Mouse (Mus musculus): Measurements from ENCODE around the gene Ubiad1. TPM values are rescaled to one million over a fixed set of nuclear protein-coding genes. Genes with fewer than 3 reads are reported as not detected.

The Ubiad1 gene
- polyA plus RNA-seq, 1 experiment, result 22.6 TPM

DNA sequence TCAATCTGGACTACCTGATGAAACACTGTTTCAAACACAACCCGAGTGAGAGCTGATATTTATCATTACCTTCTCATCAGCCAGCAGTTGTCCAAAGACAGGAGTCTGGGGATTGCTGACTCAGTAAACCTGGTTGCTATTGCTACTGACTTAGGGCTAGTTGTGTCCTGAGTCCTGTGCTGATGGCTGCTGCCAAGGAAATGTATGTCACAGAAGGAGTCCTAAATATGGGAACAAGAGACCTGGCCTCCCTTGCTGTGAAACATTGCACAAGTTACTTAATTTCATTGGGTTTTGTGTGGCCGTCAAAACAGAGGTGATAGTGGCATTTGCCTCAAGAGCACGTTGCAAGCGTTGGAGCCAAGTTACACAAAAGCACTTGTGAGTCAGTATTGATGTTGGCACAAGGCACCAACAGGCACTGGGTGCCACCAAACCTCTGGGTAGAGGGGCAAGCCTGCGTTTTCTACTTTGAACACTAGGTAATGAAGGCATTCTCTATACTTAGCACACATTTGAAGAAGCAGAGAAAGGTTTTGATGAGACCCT, 11.0 kb upstream of the Ubiad1 start:
- Histone ChIP-seq H3K36me3 (ENCODE audit: control insufficient read depth, insufficient read depth) (peaks cover 32% of the 10 kb centered on the region), H3K4me2 (ENCODE audit: low read depth) (no peak overlapping the region), H3ac (ENCODE audit: control insufficient read depth, insufficient read length) (no peak overlapping the region), H3K27me3 (ENCODE audit: control insufficient read depth, insufficient read depth, insufficient read length) (no peaks in the 10 kb centered on the region), H3K4me3 (no peak overlapping the region), H3K79me2 (ENCODE audit: control insufficient read depth, insufficient read depth) (no peaks in the 10 kb centered on the region)
- TF ChIP-seq CEBPB (IDR thresholded peaks at IDR 0.05; ENCODE audit: insufficient read depth, poor library complexity, severe bottlenecking) (no peak), REST (IDR thresholded peaks at IDR 0.05; ENCODE audit: insufficient read depth, insufficient read length) (no peak)

DNA sequence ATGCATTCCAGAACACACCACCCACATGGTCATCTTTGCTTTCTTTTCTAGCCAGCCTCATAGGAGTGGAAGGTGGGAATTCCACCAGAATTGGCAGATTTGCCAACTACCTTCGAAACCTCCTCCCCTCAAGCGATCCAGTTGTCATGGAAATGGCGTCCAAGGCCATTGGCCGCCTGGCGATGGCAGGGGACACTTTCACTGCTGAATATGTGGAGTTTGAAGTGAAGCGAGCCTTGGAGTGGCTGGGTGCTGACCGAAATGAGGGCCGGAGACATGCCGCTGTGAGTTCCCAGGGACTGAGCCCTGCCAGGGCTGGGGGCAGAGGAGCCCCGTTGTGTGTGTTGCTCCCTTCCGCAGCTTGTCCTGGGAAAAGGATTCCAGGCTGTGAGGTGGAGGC, 9.1 kb upstream of the Ubiad1 start:
- no peak for TF ChIP-seq SRF (IDR thresholded peaks at IDR 0.05; ENCODE audit: control insufficient read depth, insufficient read length, low read depth)
- no peak for TF ChIP-seq POLR2A (IDR thresholded peaks at IDR 0.05; ENCODE audit: insufficient read length, low read depth)
- TF ChIP-seq E2F4 (IDR thresholded peaks at IDR 0.05; ENCODE audit: insufficient read depth), result no peak
- no peak for TF ChIP-seq MAX (IDR thresholded peaks at IDR 0.05; ENCODE audit: low read depth)
- no peak for TF ChIP-seq CEBPB (IDR thresholded peaks at IDR 0.05; ENCODE audit: insufficient read depth, poor library complexity, severe bottlenecking)
- TF ChIP-seq REST (IDR thresholded peaks at IDR 0.05; ENCODE audit: insufficient read depth, insufficient read length), result no peak
- no peak overlapping the region for H3K4me2 ChIP-seq (ENCODE audit: low read depth)
- no peak overlapping the region for H3ac ChIP-seq (ENCODE audit: control insufficient read depth, insufficient read length)
- no peak overlapping the region for H3K4me3 ChIP-seq
- peaks cover 11% of the 10 kb centered on the region for H3K79me2 ChIP-seq (ENCODE audit: control insufficient read depth, insufficient read depth)
- no peaks in the 10 kb centered on the region for H3K27me3 ChIP-seq (ENCODE audit: control insufficient read depth, insufficient read depth, insufficient read length)
- peaks cover 26% of the 10 kb centered on the region for H3K36me3 ChIP-seq (ENCODE audit: control insufficient read depth, insufficient read depth)

DNA sequence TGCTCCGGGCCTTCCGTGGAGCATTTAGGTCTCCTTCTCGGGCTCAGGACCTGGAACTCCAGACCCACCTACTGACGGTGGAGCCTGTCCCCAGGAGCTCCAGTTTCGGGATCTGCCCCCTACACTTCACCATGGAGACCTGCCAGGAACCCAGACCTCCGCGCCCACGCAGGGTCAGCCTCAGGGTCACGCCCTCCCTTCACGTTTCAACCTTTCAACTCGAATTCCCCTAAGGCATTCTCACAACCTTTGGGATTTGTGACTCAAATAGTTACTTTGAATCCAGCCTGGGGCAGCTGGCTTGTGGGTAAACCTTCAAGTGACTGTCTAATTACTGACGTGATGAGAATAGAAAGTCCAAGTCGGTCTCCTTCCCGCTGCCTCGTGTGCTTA, 4.3 kb upstream of the Ubiad1 start:
- peak in 1 of 3 experiments; percentile 15 for TF ChIP-seq MYOG (IDR thresholded peaks at IDR 0.05; ENCODE audit: control insufficient read depth in 1 of 3, insufficient read depth in 1 of 3, insufficient read length in 2 of 3, low read depth in 2 of 3)
- TF ChIP-seq E2F4 (IDR thresholded peaks at IDR 0.05; ENCODE audit: insufficient read depth), result no peak
- H3K27me3 ChIP-seq (ENCODE audit: control insufficient read depth, insufficient read depth, insufficient read length), result no peaks in the 10 kb centered on the region

DNA sequence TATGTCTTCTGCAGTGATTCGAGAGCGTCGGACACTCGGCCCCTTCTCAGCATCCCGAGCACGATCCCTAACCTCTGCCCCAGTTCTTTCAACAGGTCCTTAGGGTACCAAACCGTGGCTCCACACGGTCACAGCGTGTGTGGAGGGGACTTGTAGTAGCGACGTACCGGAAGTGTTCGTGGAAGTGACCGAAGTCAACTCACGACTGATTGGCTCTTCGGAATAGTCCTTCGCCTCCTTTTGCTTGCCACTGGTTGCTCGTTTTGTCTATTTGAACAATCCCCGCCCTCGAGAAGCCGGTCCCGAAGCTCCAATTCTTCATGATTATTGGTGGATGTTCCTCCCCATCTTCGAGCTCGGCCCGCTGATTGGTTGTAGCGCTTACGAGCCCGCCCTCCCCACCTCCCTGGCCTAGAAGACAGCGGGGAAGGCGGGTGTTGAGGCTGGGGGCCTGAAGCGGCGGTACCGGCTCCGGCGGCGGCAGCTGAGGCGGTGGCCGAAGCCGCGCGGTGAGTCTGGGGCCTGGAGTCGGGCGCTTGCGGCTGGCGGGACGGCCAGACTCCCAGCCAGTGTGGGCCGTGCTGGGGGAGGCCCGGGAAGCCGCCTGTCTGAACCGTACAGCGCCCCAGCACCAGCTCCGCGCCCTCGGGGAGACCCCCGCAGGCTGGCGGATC, 3.7 kb upstream of the Ubiad1 start, which contains the start of gene Mtor:
TSS of gene Mtor (plus strand) at position 433 of the 674 bp plus-strand sequence.
- H3K36me3 ChIP-seq (ENCODE audit: control insufficient read depth, insufficient read depth), result peaks cover 8% of the 10 kb centered on the region
- peak within 1 kb of the TSS; percentile 8 for H3ac ChIP-seq (ENCODE audit: control insufficient read depth, insufficient read length)
- peaks cover 23% of the 10 kb centered on the region for H3K79me2 ChIP-seq (ENCODE audit: control insufficient read depth, insufficient read depth)
- no peaks in the 10 kb centered on the region for H3K27me3 ChIP-seq (ENCODE audit: control insufficient read depth, insufficient read depth, insufficient read length)
- TF ChIP-seq CEBPB (IDR thresholded peaks at IDR 0.05; ENCODE audit: insufficient read depth, poor library complexity, severe bottlenecking), result no peak
- TF ChIP-seq MAX (IDR thresholded peaks at IDR 0.05; ENCODE audit: low read depth), result peak; percentile 13
- TF ChIP-seq USF1 (IDR thresholded peaks at IDR 0.05; ENCODE audit: low read depth), result no peak
- peak; percentile 74 for TF ChIP-seq POLR2A (IDR thresholded peaks at IDR 0.05; ENCODE audit: insufficient read length, low read depth)
- TF ChIP-seq TCF3 (IDR thresholded peaks at IDR 0.05; ENCODE audit: insufficient read length, low read depth), result no peak
- no peak for TF ChIP-seq TCF12 (IDR thresholded peaks at IDR 0.05; ENCODE audit: insufficient read depth, poor library complexity, severe bottlenecking)
- peak; percentile 68 for TF ChIP-seq POLR2AphosphoS2 (IDR thresholded peaks at IDR 0.05; ENCODE audit: insufficient read length, low read depth)
- no peak for TF ChIP-seq E2F4 (IDR thresholded peaks at IDR 0.05; ENCODE audit: insufficient read depth)
- TF ChIP-seq SRF (IDR thresholded peaks at IDR 0.05; ENCODE audit: control insufficient read depth, insufficient read length, low read depth), result no peak
- TF ChIP-seq REST (IDR thresholded peaks at IDR 0.05; ENCODE audit: insufficient read depth, insufficient read length), result no peak
- peak in 1 of 3 experiments; percentile 3 for TF ChIP-seq MYOG (IDR thresholded peaks at IDR 0.05; ENCODE audit: control insufficient read depth in 1 of 3, insufficient read depth in 1 of 3, insufficient read length in 2 of 3, low read depth in 2 of 3)
- no peak for TF ChIP-seq MYOD1 (IDR thresholded peaks at IDR 0.05; ENCODE audit: control insufficient read depth in 1 of 3, insufficient read length in 2 of 3, low read depth in 2 of 3)
- peak within 1 kb of the TSS; percentile 87 for H3K4me2 ChIP-seq (ENCODE audit: low read depth)
- peak within 1 kb of the TSS; percentile 58 for H3K4me3 ChIP-seq

More for the DNA sequence above, 4.3 kb upstream of the Ubiad1 start:
- Histone ChIP-seq H3K36me3 (ENCODE audit: control insufficient read depth, insufficient read depth) (peaks cover 11% of the 10 kb centered on the region), H3K4me3 (peak overlapping the region; percentile 58), H3K79me2 (ENCODE audit: control insufficient read depth, insufficient read depth) (peaks cover 18% of the 10 kb centered on the region), H3ac (ENCODE audit: control insufficient read depth, insufficient read length) (peak overlapping the region; percentile 8), H3K4me2 (ENCODE audit: low read depth) (peak overlapping the region; percentile 87)

DNA sequence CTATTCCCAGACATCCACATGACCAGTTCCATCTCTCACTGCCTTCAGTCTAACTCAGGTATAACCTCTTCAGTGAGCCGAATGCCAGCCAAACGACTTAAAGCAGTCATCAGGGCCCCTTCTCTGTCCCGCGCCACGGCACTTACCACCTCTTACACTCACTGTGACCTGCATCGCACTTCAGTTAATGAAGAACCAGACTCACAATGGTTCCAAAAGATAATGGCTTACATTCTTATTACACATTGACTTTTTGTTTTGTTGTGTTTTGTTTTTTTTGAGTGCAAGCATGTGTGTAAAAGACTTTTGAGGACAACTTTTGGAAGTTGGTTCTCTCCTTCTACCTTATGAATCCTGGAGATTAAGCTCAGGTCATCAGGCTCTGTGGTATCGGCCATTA, 2.0 kb downstream of the Ubiad1 start:
- no peaks in the 10 kb centered on the region for H3K27me3 ChIP-seq (ENCODE audit: control insufficient read depth, insufficient read depth, insufficient read length)
- peaks cover 3% of the 10 kb centered on the region for H3K36me3 ChIP-seq (ENCODE audit: control insufficient read depth, insufficient read depth)
- no peak overlapping the region for H3K4me2 ChIP-seq (ENCODE audit: low read depth)
- H3K4me3 ChIP-seq, result no peak overlapping the region
- no peak overlapping the region for H3ac ChIP-seq (ENCODE audit: control insufficient read depth, insufficient read length)
- no peak for TF ChIP-seq USF1 (IDR thresholded peaks at IDR 0.05; ENCODE audit: low read depth)
- no peak for TF ChIP-seq REST (IDR thresholded peaks at IDR 0.05; ENCODE audit: insufficient read depth, insufficient read length)
- no peak for TF ChIP-seq MYOG (IDR thresholded peaks at IDR 0.05; ENCODE audit: control insufficient read depth in 1 of 3, insufficient read depth in 1 of 3, insufficient read length in 2 of 3, low read depth in 2 of 3)
- no peak for TF ChIP-seq MAX (IDR thresholded peaks at IDR 0.05; ENCODE audit: low read depth)
- no peak for TF ChIP-seq TCF12 (IDR thresholded peaks at IDR 0.05; ENCODE audit: insufficient read depth, poor library complexity, severe bottlenecking)
- TF ChIP-seq TCF3 (IDR thresholded peaks at IDR 0.05; ENCODE audit: insufficient read length, low read depth), result no peak
- no peak for TF ChIP-seq MYOD1 (IDR thresholded peaks at IDR 0.05; ENCODE audit: control insufficient read depth in 1 of 3, insufficient read length in 2 of 3, low read depth in 2 of 3)
- no peak for TF ChIP-seq E2F4 (IDR thresholded peaks at IDR 0.05; ENCODE audit: insufficient read depth)
- TF ChIP-seq POLR2AphosphoS2 (IDR thresholded peaks at IDR 0.05; ENCODE audit: insufficient read length, low read depth), result no peak
- TF ChIP-seq POLR2A (IDR thresholded peaks at IDR 0.05; ENCODE audit: insufficient read length, low read depth), result no peak
- no peak for TF ChIP-seq CEBPB (IDR thresholded peaks at IDR 0.05; ENCODE audit: insufficient read depth, poor library complexity, severe bottlenecking)
- no peak for TF ChIP-seq SRF (IDR thresholded peaks at IDR 0.05; ENCODE audit: control insufficient read depth, insufficient read length, low read depth)
- H3K79me2 ChIP-seq (ENCODE audit: control insufficient read depth, insufficient read depth), result peaks cover 22% of the 10 kb centered on the region
